Mouse (Mus musculus): ENCODE measurements at regions not wholly inside any gene's neighbourhood (a gene's known extent, or its start where the extent isn't known, plus 50 kb on each side); places are given as distances from the start of the nearest gene placed in this dataset.

DNA sequence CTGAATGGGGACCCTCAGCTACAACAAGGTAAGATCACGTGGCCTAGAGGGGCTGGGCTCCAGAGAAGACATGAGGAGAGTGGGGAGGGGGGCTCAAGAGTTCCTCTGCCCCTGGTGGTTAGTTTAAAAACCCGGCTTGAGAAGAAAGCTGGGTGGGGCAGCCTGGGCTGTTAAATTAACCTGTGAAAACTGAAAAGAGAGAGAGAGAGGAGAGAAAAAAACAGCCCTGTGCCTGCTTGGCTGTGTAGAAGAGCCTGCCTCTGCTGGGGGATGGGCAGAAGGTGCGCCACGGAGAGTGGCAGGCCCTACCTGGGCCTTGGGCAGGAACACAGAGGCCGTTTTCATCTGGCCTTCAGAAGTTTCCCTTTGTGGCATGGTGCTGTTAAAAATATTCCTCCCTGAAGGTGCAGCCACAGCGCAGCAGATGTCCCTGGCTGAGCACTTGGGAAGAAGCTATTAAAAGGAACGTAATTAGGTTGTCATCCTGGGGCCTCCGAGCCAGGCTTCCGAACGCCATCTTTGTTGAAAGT, 75.0 kb upstream of the Calm2 start:
- TF ChIP-seq CTCF (IDR thresholded peaks at IDR 0.05; ENCODE audit: low read depth) (no peak), EP300 (optimal IDR thresholded peaks at IDR 0.05) (no peak)
